Mouse (Mus musculus) skeletal muscle tissue, adult 2 months (tissue): Measurements from ENCODE around the gene Sult1a1.

Source experiments
- DNase-seq: peaks from one replicate; pipeline ENCODE4 v3.0.0-alpha.2; 2012; ENCODE audit warnings: low read depth, low spot score

Gene Sult1a1

DNA sequence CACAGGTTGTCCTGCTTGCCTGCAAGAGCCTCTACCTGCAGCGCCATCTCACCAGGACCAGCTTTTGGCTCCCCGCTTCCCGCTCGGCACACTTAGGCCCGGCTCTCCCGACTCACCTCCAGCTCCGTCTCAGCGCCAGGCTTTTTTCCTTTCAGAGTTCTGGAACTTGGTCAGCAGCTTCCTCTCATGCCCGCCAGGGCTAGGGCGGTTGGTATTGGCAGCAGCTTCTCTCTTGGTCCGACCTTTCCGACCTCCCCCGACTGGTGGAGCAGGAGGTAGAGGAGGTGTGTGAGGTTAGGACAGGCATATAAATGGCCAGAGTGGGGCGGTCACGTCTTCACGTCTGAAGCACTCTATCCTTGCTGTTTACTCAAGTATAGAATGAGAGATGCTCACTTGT is 51.5 kb downstream of the Sult1a1 start:
- DNase-seq: no peak

GRCm38 (mm10) chr7:126623381-126623780 is 52.9 kb downstream of the Sult1a1 start:
- DNase-seq: no peak
